Mouse (Mus musculus) midbrain, embryonic 12.5 days (tissue): ENCODE results near the gene Ccl7. TPM values are rescaled to one million over a fixed set of nuclear protein-coding genes. Genes with fewer than 3 reads are reported as not detected.

Source experiments
- ATAC-seq: fragments of 200-750 bp; cut with Nextera tagmentation; 2 replicates; pipeline ENCODE4 v1.8.0; 2017; ENCODE audit warnings: low read depth, moderate TSS enrichment, moderate library complexity; ENCODE audit not compliant: low FRiP score
- H3K27ac ChIP-seq: fragments of 300-500 bp; sonication (generic); replicated peaks from 2 replicates; pipeline ENCODE4 v1.5.1; 2016; ENCODE audit warnings: mild to moderate bottlenecking
- H3K27me3 ChIP-seq: fragments of 300-500 bp; sonication (generic); 2 replicates; pipeline ENCODE4 v1.6.1; 2016; ENCODE audit warnings: mild to moderate bottlenecking
- H3K36me3 ChIP-seq: fragments of 300-500 bp; sonication (generic); 2 replicates; pipeline ENCODE4 v1.6.1; 2016
- H3K4me1 ChIP-seq: fragments of 300-500 bp; sonication (generic); 2 replicates; pipeline ENCODE4 v1.6.1; 2016
- H3K4me2 ChIP-seq: fragments of 300-500 bp; sonication (generic); replicated peaks from 2 replicates; pipeline ENCODE4 v1.6.1; 2016; ENCODE audit warnings: mild to moderate bottlenecking, moderate library complexity
- H3K4me3 ChIP-seq: fragments of 300-500 bp; sonication (generic); 2 replicates; pipeline ENCODE4 v1.5.1; 2016; ENCODE audit warnings: mild to moderate bottlenecking
- H3K9ac ChIP-seq: fragments of 300-500 bp; sonication (generic); replicated peaks from 2 replicates; pipeline ENCODE4 v1.6.1; 2016; ENCODE audit warnings: mild to moderate bottlenecking, moderate library complexity
- H3K9me3 ChIP-seq: fragments of 300-500 bp; sonication (generic); 2 replicates; pipeline ENCODE4 v1.6.1; 2016; ENCODE audit warnings: mild to moderate bottlenecking
- WGBS: fragments of 180-500 bp; shearing (Covaris S2); methylation state at CpG from one replicate; pipeline ENCODE4 v1.1.7; 2016; 5-methylcytosine and 5-hydroxymethylcytosine counted together
- polyA plus RNA-seq: library from polyadenylated mRNA; unstranded; fragments of >200 nt; fragmentation: Nextera tagmentation; extraction: Ambion mirVana; gene quantifications from 2 replicates; pipeline ENCODE4 v1.2.1, GENCODE M21; 2016

Gene Ccl7
- polyA plus RNA-seq, 1 experiment from 2014 or later: 1.8 TPM

- H3K9ac ChIP-seq: no peak overlapping the region
- no peak overlapping the region for H3K4me2 ChIP-seq
- no peaks in the 10 kb centered on the region for H3K27me3 ChIP-seq
- H3K27ac ChIP-seq: no peak overlapping the region
- H3K9me3 ChIP-seq: no peaks in the 10 kb centered on the region
- no peak for ATAC-seq
- H3K36me3 ChIP-seq: no peaks in the 10 kb centered on the region
- no peaks in the 10 kb centered on the region for H3K4me1 ChIP-seq
- H3K4me3 ChIP-seq: no peak overlapping the region
- WGBS: 91% methylated on average over 3 of the region's 3 CpGs
Observed at GRCm38 (mm10) chr11:82073686-82074085, 28.2 kb downstream of the Ccl7 start.

GRCm38 (mm10) chr11:82077031-82077430 is 31.5 kb downstream of the Ccl7 start:
- WGBS: 73% methylated on average over 3 of the region's 3 CpGs
- Histone ChIP-seq H3K27me3 (no peaks in the 10 kb centered on the region), H3K36me3 (no peaks in the 10 kb centered on the region), H3K9ac (no peak overlapping the region), H3K4me2 (no peak overlapping the region), H3K27ac (no peak overlapping the region), H3K4me1 (no peaks in the 10 kb centered on the region), H3K9me3 (no peaks in the 10 kb centered on the region), H3K4me3 (no peak overlapping the region)
- no peak for ATAC-seq

GRCm38 (mm10) chr11:82078136-82078730 is 32.7 kb downstream of the Ccl7 start:
- H3K9ac ChIP-seq: no peak overlapping the region
- no peaks in the 10 kb centered on the region for H3K9me3 ChIP-seq
- ATAC-seq: no peak
- H3K4me1 ChIP-seq: no peaks in the 10 kb centered on the region
- no peak overlapping the region for H3K4me2 ChIP-seq
- no peak overlapping the region for H3K4me3 ChIP-seq
- H3K27me3 ChIP-seq: no peaks in the 10 kb centered on the region
- no peak overlapping the region for H3K27ac ChIP-seq
- no peaks in the 10 kb centered on the region for H3K36me3 ChIP-seq

GRCm38 (mm10) chr11:82080865-82081264 is 35.4 kb downstream of the Ccl7 start:
- WGBS: 81% methylated on average over 3 of the region's 3 CpGs
- Histone ChIP-seq H3K4me3 (no peak overlapping the region), H3K4me2 (no peak overlapping the region), H3K4me1 (no peaks in the 10 kb centered on the region), H3K27me3 (no peaks in the 10 kb centered on the region), H3K9me3 (no peaks in the 10 kb centered on the region), H3K27ac (no peak overlapping the region), H3K9ac (no peak overlapping the region), H3K36me3 (no peaks in the 10 kb centered on the region)
- no peak for ATAC-seq

GRCm38 (mm10) chr11:82084360-82084759 is 38.8 kb downstream of the Ccl7 start:
- Histone ChIP-seq H3K9ac (no peak overlapping the region), H3K4me2 (no peak overlapping the region), H3K4me1 (no peaks in the 10 kb centered on the region), H3K27ac (no peak overlapping the region), H3K27me3 (no peaks in the 10 kb centered on the region), H3K4me3 (no peak overlapping the region), H3K36me3 (no peaks in the 10 kb centered on the region), H3K9me3 (no peaks in the 10 kb centered on the region)
- 95% methylated on average over 3 of the region's 3 CpGs for WGBS
- ATAC-seq: no peak

Other genes with a start within 250 kb of the Ccl7 start
- gene 5530401A14Rik, start 185.0 kb upstream of the Ccl7 start, polyA plus RNA-seq: 0.46 and 0.52 TPM in 2 replicates
- gene Asic2, start 77.3 kb upstream of the Ccl7 start, polyA plus RNA-seq: 3.1 and 3.5 TPM in 2 replicates
- 0.82 and 0.98 TPM in 2 replicates for gene Ccl2, start 10.1 kb upstream of the Ccl7 start, polyA plus RNA-seq
- gene Gm17268, start 7.2 kb upstream of the Ccl7 start, polyA plus RNA-seq: not detected in 2 replicates
- not detected in 2 replicates for gene Ccl11, start 12.1 kb downstream of the Ccl7 start, polyA plus RNA-seq
- 0.61 and 1.8 TPM in 2 replicates for gene Ccl12, start 56.1 kb downstream of the Ccl7 start, polyA plus RNA-seq
- gene Ccl8, start 69.5 kb downstream of the Ccl7 start, polyA plus RNA-seq: not detected in 2 replicates